Mouse (Mus musculus) liver, postnatal 0 days (tissue): ENCODE measurements around the gene Hibch.

ENCODE experiments used
- CTCF ChIP-seq: sonication (generic); IDR thresholded peaks from 2 replicates; pipeline ENCODE4 v1.5.1; 2016; ENCODE audit warnings: antibody characterized with exemption, low read depth
- EP300 ChIP-seq: IDR thresholded peaks from 2 replicates; pipeline ENCODE4 v1.6.1; 2016; ENCODE audit warnings: antibody characterized with exemption, low read depth, mild to moderate bottlenecking

- TF ChIP-seq CTCF (no peak), EP300 (no peak)
Measured at GRCm38 (mm10) chr1:52864220-52864619, 19.5 kb downstream of the Hibch start.
